Mouse (Mus musculus): ENCODE data around the gene Cblb.

DNA sequence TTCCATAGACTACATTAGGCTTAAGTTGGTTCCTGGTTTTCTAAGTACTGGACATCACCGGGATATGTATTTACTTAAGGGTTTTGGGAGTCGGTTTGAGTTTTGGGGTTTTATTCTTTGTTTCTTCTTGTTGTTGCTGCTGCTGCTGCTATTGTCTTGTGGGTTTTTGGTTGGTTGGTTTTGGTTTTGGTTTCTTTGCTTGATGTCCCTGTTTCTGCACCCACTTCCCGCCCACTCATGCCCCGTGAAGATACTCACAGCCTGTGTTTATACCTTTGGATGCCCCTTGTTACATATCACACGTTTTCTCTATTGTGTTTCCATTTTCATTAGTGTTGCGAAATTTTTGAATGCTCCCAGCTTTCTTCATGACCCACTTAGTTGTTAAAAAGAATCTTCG is 169.1 kb downstream of the Cblb start:
- TF ChIP-seq CTCF (IDR thresholded peaks at IDR 0.05; ENCODE audit: borderline replicate concordance, control insufficient read depth, extremely low read depth, insufficient read depth, low read length, poor library complexity): no peak
- no peak for TF ChIP-seq POLR2A (IDR thresholded peaks at IDR 0.05; ENCODE audit: control insufficient read depth, extremely low read depth, insufficient read depth, low read length, poor library complexity)

All from thymus, adult 2 months (tissue).